Mouse (Mus musculus): Measurements from ENCODE around the gene Syne1.

DNA sequence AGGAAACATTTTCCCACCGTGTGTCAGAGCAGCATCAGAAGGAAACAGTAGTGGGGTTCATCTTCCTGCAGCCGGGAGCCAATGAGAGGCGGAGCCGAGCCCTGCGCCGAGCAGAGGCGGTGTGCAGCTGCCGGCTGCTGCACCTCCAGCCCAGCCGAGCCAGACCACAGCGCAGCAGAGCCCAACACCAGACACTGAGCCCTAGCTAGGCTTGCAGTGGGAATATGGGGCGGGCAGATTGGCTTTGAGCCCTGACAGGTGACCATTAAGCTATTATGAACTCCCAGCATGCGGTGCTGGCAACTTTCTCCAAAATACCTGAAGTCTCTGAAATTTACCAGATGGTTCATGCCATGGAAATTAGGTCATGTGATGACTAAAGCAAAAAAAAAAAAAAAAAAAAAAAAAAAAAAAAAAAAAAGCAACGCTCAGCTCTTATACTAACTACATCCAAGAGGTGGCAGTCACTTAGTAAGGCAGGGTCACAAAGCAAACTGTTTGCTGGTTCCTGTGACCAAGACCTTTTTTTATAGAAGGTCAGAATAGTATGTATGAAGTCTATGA, 356.5 kb downstream of the Syne1 start:
- TF ChIP-seq TAL1 (conservative IDR thresholded peaks at IDR 0.05; ENCODE audit: low read depth, low read length): no peak
- no peak for TF ChIP-seq GATA2 (IDR thresholded peaks at IDR 0.05; ENCODE audit: borderline replicate concordance, low read depth, low read length)
- TF ChIP-seq GATA1 (IDR thresholded peaks at IDR 0.05; ENCODE audit: borderline replicate concordance, low read length): no peak
- TF ChIP-seq CTCF (IDR thresholded peaks at IDR 0.05; ENCODE audit: low read depth, low read length): no peak
- TF ChIP-seq POLR2AphosphoS5 (IDR thresholded peaks at IDR 0.05; ENCODE audit: insufficient replicate concordance, low read depth, low read length): no peak

Measured in G1E (cell line).